Mouse (Mus musculus) embryonic facial prominence, embryonic 11.5 days (tissue): ENCODE results near the gene Ppp3r1. TPM values are rescaled to one million over a fixed set of nuclear protein-coding genes. Genes with fewer than 3 reads are reported as not detected.

ENCODE experiments used
- ATAC-seq: fragments of 200-750 bp; cut with Nextera tagmentation; replicated peaks from 2 replicates; pipeline ENCODE4 v1.8.0; 2017; ENCODE audit warnings: low read depth; ENCODE audit not compliant: insufficient number of reproducible peaks, low FRiP score, low TSS enrichment
- DNase-seq: peaks from one replicate; pipeline ENCODE4 v3.0.0-alpha.2; 2015; ENCODE audit warnings: low spot score
- H3K27ac ChIP-seq: fragments of 300-500 bp; sonication (generic); replicated peaks from 2 replicates; pipeline ENCODE4 v1.5.1; 2014; ENCODE audit warnings: mild to moderate bottlenecking, low read depth, low read length, control low read depth
- H3K27me3 ChIP-seq: fragments of 300-500 bp; sonication (generic); 2 replicates; pipeline ENCODE4 v1.6.1; 2014; ENCODE audit warnings: mild to moderate bottlenecking, low read length, moderate library complexity, mixed read lengths; ENCODE audit not compliant: control insufficient read depth, insufficient read depth
- H3K36me3 ChIP-seq: fragments of 300-500 bp; sonication (generic); replicated peaks from 2 replicates; pipeline ENCODE4 v1.6.1; 2014; ENCODE audit warnings: low read depth, mild to moderate bottlenecking, low read length, moderate library complexity, mixed read lengths; ENCODE audit not compliant: control insufficient read depth, insufficient read depth
- H3K4me1 ChIP-seq: fragments of 300-500 bp; sonication (generic); 2 replicates; pipeline ENCODE4 v1.6.1; 2014; ENCODE audit warnings: low read length, mixed read lengths; ENCODE audit not compliant: control insufficient read depth, insufficient read depth
- H3K4me2 ChIP-seq: fragments of 300-500 bp; sonication (generic); 2 replicates; pipeline ENCODE4 v1.6.1; 2014; ENCODE audit warnings: low read depth, mild to moderate bottlenecking, control low read depth, low read length, moderate library complexity
- H3K4me3 ChIP-seq: fragments of 300-500 bp; sonication (generic); 2 replicates; pipeline ENCODE4 v1.5.1; 2014; ENCODE audit warnings: low read depth, low read length, control low read depth
- H3K9ac ChIP-seq: fragments of 300-500 bp; sonication (generic); replicated peaks from 2 replicates; pipeline ENCODE4 v1.6.1; 2014; ENCODE audit warnings: mild to moderate bottlenecking, control low read depth, low read length
- H3K9me3 ChIP-seq: fragments of 300-500 bp; sonication (generic); replicated peaks from 2 replicates; pipeline ENCODE4 v1.6.1; 2016; ENCODE audit warnings: mild to moderate bottlenecking, low read length, inconsistent platforms, mixed read lengths; ENCODE audit not compliant: control insufficient read depth
- WGBS: fragments of 180-500 bp; shearing (Covaris S2); extraction: QIAGEN DNeasy Blood & Tissue Kit; methylation state at CpG from one replicate; pipeline ENCODE4 v1.1.7; 2014; 5-methylcytosine and 5-hydroxymethylcytosine counted together
- polyA plus RNA-seq: library from polyadenylated mRNA; unstranded; fragments of >200 nt; fragmentation: Nextera tagmentation; extraction: Ambion mirVana; gene quantifications from 2 replicates; pipeline ENCODE4 v1.2.1, GENCODE M21; 2014

Ppp3r1 gene
- polyA plus RNA-seq, 1 experiment from 2014 or later: 93.5 TPM

DNA sequence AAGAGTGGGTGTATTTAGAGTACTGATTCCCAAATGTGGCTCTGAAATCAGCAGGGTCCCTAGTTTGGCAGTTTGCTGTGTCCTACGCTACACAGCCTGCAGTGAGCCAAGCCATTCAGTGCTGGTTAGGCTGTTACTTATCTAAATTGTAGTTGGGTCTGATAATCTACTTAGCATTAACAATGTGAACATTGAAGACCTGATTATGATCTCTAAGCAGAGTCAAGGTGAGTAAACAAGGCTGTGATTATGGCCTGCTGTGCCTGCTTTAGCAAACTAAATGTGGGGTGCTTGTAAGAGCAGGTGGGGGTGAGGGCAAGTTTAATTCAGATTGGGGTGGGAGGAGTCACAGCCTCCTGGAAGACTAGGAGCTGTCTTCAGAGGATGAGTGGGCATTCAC, 4.9 kb downstream of the Ppp3r1 start:
- H3K4me2 ChIP-seq: no peak overlapping the region
- ATAC-seq (no peak), DNase-seq (no peak)
- no peak overlapping the region for H3K27ac ChIP-seq
- H3K4me1 ChIP-seq: no peaks in the 10 kb centered on the region
- H3K9ac ChIP-seq: no peak overlapping the region
- no peaks in the 10 kb centered on the region for H3K36me3 ChIP-seq
- H3K9me3 ChIP-seq: no peaks in the 10 kb centered on the region
- no peak overlapping the region for H3K4me3 ChIP-seq
- H3K27me3 ChIP-seq: no peaks in the 10 kb centered on the region
- WGBS: 82% methylated on average over 1 of the region's 1 CpGs

DNA sequence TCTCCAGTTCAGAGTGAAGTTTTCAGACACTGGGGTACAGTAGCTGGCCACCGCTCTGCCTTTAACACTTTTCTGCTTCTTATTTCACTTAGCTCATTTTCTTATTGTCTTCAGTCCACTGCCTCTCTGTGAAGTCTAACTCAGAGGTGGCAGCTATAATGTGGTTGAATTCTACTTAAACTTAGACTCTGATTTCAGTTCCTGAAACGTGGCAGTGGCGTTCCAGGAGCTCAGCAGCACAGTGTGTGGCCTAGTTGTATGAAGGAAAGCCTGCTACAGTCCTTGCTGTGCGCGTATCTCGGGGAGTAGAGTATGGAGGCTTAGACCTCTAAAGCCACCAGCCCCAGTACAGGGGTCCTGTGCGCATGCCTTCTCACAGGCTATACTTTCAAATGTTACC, 7.6 kb downstream of the Ppp3r1 start:
- no peak for ATAC-seq
- Histone ChIP-seq H3K27ac (no peak overlapping the region), H3K9ac (no peak overlapping the region), H3K4me3 (no peak overlapping the region), H3K9me3 (no peaks in the 10 kb centered on the region), H3K27me3 (no peaks in the 10 kb centered on the region), H3K36me3 (no peaks in the 10 kb centered on the region), H3K4me2 (no peak overlapping the region), H3K4me1 (no peaks in the 10 kb centered on the region)
- WGBS: 91% methylated on average over 7 of the region's 7 CpGs
- DNase-seq: no peak

DNA sequence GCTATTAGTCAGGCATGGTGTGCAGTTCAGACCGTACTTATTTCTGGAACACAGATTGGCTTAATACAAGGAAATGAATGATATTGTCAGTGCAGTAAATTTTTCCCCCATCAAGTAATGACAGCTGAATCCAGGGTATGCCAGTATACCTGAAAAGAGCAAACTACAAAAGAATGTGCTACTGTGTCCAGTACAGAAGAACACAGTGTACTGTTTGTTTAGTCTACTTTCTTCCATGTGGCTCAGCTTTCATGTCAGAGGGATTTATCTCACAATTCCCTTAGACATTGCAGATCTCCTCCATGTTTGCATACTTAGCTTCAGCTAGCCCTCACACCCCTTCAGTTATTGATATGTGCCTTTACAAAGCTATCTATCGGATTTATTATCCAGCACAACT, 10.2 kb downstream of the Ppp3r1 start:
- Histone ChIP-seq H3K4me1 (no peaks in the 10 kb centered on the region), H3K36me3 (no peaks in the 10 kb centered on the region), H3K4me3 (no peak overlapping the region), H3K27me3 (no peaks in the 10 kb centered on the region), H3K4me2 (no peak overlapping the region), H3K9ac (no peak overlapping the region), H3K27ac (no peak overlapping the region), H3K9me3 (no peaks in the 10 kb centered on the region)
- DNase-seq: no peak
- 87% methylated on average over 2 of the region's 2 CpGs for WGBS
- no peak for ATAC-seq

DNA sequence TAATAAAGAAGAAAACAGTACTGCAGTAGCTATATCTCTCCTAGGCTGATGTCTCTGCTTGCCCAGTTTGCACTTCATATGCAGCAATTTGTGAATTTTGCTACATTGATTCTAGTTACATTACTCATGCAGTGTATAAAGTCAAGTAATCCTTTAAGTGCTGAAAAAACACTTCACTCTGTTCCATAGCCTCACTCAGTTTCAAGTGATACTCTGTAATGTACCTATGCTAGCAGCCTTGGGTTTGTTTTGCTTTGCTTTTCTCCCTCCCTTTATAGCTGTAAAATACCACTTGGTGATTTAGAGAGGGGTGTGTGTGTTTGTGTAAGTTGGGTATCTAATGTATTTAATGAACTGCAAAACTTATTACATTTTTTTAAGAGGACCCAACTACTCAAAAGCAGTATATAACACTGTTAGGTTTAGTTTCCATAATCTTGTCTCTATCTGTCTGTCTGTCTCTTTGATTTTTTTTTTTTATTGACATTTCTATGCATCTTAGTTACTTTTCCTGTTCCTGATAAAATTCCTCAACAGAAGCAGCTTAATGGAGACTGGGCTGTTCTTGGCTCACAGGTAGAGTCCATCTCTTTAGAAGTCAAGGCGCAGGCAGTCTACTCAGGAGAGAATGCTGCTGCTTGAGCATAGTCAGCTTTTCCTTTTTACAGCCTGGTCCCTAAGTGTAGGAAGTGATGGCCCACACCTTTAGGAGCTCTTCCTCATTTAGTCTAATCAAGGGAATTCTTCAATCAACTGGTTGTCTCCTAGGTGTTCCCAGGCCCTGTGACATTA, 12.1 kb downstream of the Ppp3r1 start:
- Histone ChIP-seq H3K4me3 (no peak overlapping the region), H3K4me2 (no peak overlapping the region), H3K9me3 (no peaks in the 10 kb centered on the region), H3K36me3 (no peaks in the 10 kb centered on the region), H3K4me1 (no peaks in the 10 kb centered on the region), H3K27me3 (no peaks in the 10 kb centered on the region), H3K27ac (no peak overlapping the region), H3K9ac (no peak overlapping the region)
- 97% methylated on average over 1 of the region's 1 CpGs for WGBS
- DNase-seq (no peak), ATAC-seq (no peak)

DNA sequence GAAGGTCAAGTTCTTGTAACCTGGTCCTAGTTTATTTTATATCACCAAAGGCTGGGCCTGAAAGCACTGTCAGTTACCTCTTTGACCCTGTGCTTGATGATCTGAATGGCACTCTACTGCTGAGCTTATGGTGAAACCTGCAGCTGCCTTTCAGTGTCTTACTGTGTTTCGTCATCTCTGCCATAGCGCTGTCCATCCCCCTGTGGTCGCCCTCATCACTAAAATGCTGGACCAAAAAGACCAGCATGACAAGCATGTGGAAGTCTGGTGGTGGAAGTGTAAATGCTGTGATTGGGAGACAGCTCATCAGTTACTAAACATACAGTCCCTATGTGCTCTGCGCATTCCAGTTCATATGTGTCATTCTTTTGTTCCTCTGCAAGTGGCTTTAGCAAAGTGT, 13.2 kb downstream of the Ppp3r1 start:
- Histone ChIP-seq H3K27me3 (no peaks in the 10 kb centered on the region), H3K9me3 (no peaks in the 10 kb centered on the region), H3K36me3 (no peaks in the 10 kb centered on the region), H3K4me2 (no peak overlapping the region), H3K9ac (no peak overlapping the region), H3K27ac (no peak overlapping the region), H3K4me1 (no peaks in the 10 kb centered on the region), H3K4me3 (no peak overlapping the region)
- DNase-seq (no peak), ATAC-seq (no peak)
- WGBS: 93% methylated on average over 4 of the region's 4 CpGs

DNA sequence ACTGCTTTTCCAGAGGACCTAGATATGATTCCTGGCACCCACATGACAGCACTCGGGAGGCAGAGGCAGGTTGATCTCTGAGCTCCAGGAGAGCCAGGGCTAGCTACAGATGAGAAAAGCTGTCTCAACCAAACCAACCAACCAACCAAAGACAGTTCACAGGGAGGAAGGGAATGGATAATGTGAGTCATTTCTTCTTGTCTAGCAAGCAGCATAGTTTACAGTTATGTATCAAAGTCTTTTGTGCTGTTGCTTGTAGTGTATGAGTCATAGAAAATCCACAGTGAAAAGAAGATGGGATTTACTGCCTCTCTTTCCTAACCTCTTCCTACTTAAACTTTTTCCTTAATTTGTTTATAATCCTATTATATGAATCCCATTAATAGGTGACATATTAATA, 17.6 kb downstream of the Ppp3r1 start:
- WGBS: 94% methylated on average over 1 of the region's 1 CpGs
- Histone ChIP-seq H3K4me1 (no peaks in the 10 kb centered on the region), H3K9ac (no peak overlapping the region)

DNA sequence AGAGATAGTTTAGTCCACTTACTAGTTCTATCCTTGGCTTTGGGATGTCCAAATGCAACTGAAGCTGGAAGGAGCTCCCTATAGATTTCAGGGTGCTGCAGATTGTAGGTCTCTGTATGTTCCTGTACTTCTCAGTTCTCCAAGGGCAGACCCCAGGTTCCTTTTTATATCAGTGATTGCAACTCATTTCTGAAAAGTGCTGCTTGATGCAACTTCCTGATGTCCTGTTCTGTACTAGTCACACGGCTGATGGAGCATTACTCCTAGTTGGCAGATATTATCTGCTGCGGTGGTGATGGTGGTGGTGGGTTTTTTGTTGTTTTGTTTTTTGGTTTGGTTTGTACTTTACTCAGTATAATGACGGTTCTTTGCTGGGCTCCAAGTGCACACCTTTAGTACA, 21.7 kb downstream of the Ppp3r1 start:
- ATAC-seq (no peak), DNase-seq (no peak)
- 85% methylated on average over 3 of the region's 3 CpGs for WGBS
- Histone ChIP-seq H3K4me3 (no peak overlapping the region), H3K9ac (no peak overlapping the region), H3K4me1 (no peaks in the 10 kb centered on the region), H3K27ac (no peak overlapping the region), H3K9me3 (no peaks in the 10 kb centered on the region), H3K27me3 (no peaks in the 10 kb centered on the region), H3K36me3 (no peaks in the 10 kb centered on the region), H3K4me2 (no peak overlapping the region)

More for the DNA sequence above, 17.6 kb downstream of the Ppp3r1 start:
- Histone ChIP-seq H3K27ac (no peak overlapping the region), H3K27me3 (no peaks in the 10 kb centered on the region), H3K9me3 (no peaks in the 10 kb centered on the region), H3K36me3 (no peaks in the 10 kb centered on the region), H3K4me3 (no peak overlapping the region), H3K4me2 (no peak overlapping the region)
- no peak for ATAC-seq
- DNase-seq: no peak

DNA sequence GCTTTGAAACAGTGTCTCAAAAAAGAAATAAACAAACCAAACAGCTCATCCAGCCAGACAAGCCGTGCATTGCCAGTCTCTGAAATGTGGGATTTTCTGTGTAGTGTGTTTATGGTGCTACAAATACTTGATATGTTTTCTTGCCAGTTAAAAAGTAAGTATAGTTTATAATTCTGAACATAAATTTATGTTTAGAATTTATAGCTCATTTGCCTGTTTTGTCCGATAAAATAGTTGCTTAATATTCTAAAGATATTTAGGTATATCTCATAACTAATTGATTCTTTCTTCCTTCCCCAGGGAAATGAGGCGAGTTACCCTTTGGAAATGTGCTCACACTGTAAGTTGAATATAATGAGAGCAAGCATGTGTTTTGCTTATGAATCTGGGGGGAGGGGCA, 22.7 kb downstream of the Ppp3r1 start, which contains the start of gene Wdr92:
TSS of gene Wdr92 (plus strand) at position 301 of the 400 bp plus-strand sequence.
- WGBS: 74% methylated on average over 3 of the region's 3 CpGs
- no peaks in the 10 kb centered on the region for H3K4me1 ChIP-seq

More for the DNA sequence above, 22.7 kb downstream of the Ppp3r1 start, which contains the start of gene Wdr92:
- Histone ChIP-seq H3K36me3 (no peaks in the 10 kb centered on the region), H3K27me3 (no peaks in the 10 kb centered on the region), H3K27ac (no peak within 1 kb of the TSS), H3K9me3 (no peaks in the 10 kb centered on the region), H3K4me3 (no peak within 1 kb of the TSS), H3K4me2 (no peak within 1 kb of the TSS), H3K9ac (no peak within 1 kb of the TSS)
- ATAC-seq (no peak), DNase-seq (no peak)
